Mouse (Mus musculus) layer of hippocampus, adult 18-20 months (tissue): ENCODE measurements around the gene Med16. TPM values are rescaled to one million over a fixed set of nuclear protein-coding genes. Genes with fewer than 3 reads are reported as not detected.

Experiments
- DNase-seq, 2 experiments: peaks; one replicate each; pipeline ENCODE4 v3.0.0; 2022; ENCODE audit warnings: low spot score in 2 of 2
- microRNA-seq, 2 experiments: library from miRNA; unstranded; fragments of <30 nt; microRNA quantifications; one replicate each; pipeline ENCODE4 v1.2.0; 2021
- total RNA-seq, 2 experiments: library from RNA; stranded (reverse); gene quantifications; 2 replicates each; pipeline ENCODE4 v1.2.3; 2021

Gene Med16
- total RNA-seq, 2 experiments from 2014 or later, result 53.8 to 55.2 TPM

- no peak for DNase-seq
Measured at GRCm38 (mm10) chr10:79846553-79846952, 62.2 kb downstream of the Med16 start.

Small RNAs within 50 kb of the gene (microRNA-seq; reads per million reads assigned to microRNA genes)
- gene Mir6910, result 0 reads per million in 2 experiments

Other genes with a start within 250 kb of the Med16 start
- not detected for gene Madcam1, start 244.4 kb downstream of the Med16 start, total RNA-seq
- gene Tpgs1, start 239.6 kb downstream of the Med16 start, total RNA-seq, result 10 to 100 TPM; 64.4 to 68.5 TPM
- 10 to 100 TPM; 65.4 to 74.2 TPM for gene Cdc34, start 226.7 kb downstream of the Med16 start, total RNA-seq
- 1 to 10 TPM; 3.3 to 3.6 TPM for gene Gzmm, start 219.9 kb downstream of the Med16 start, total RNA-seq
- 100 to 1,000 TPM; 554 to 566 TPM for gene Bsg, start 204.4 kb downstream of the Med16 start, total RNA-seq
- 100 to 1,000 TPM; 134 TPM for gene Hcn2, start 192.3 kb downstream of the Med16 start, total RNA-seq
- gene Polrmt, start 162.3 kb downstream of the Med16 start, total RNA-seq, result 10 to 100 TPM; 42.4 to 51.3 TPM
- 1 to 10 TPM; 1.5 to 2.2 TPM for gene Fgf22, start 153.8 kb downstream of the Med16 start, total RNA-seq
- 10 to 100 TPM; 84.9 to 87.3 TPM for gene Rnf126, start 142.0 kb downstream of the Med16 start, total RNA-seq
- 1 to 10 TPM; 1.8 to 2.5 TPM for gene Fstl3, start 131.7 kb downstream of the Med16 start, total RNA-seq
- gene Prss57, start 118.0 kb downstream of the Med16 start, total RNA-seq, result under 1 TPM; 0.61 to 0.89 TPM
- gene Palm, start 115.4 kb downstream of the Med16 start, total RNA-seq, result 100 to 1,000 TPM; 293 to 314 TPM
- gene Misp, start 87.9 kb downstream of the Med16 start, total RNA-seq, result 1 to 10 TPM in 1 of 2 experiments, under 1 TPM in 1; 0.54 to 1.3 TPM
- 10 to 100 TPM; 48.8 to 58.4 TPM for gene Ptbp1, start 54.5 kb downstream of the Med16 start, total RNA-seq
- 1 to 10 TPM in 1 of 2 experiments, under 1 TPM in 1; 0.94 to 2.0 TPM for gene Prtn3, start 34.4 kb downstream of the Med16 start, total RNA-seq
- 10 to 100 TPM; 30.6 to 34.4 TPM for gene Plppr3, start 34.3 kb downstream of the Med16 start, total RNA-seq
- not detected for gene Elane, start 22.7 kb downstream of the Med16 start, total RNA-seq
- not detected for gene Cfd, start 18.1 kb downstream of the Med16 start, total RNA-seq
- not detected for gene Gm26602, start 1.9 kb upstream of the Med16 start, total RNA-seq
- 1 to 10 TPM; 6.7 to 7.8 TPM for gene Kiss1r, start 8.0 kb upstream of the Med16 start, total RNA-seq
- 100 to 1,000 TPM; 366 to 401 TPM for gene R3hdm4, start 12.3 kb upstream of the Med16 start, total RNA-seq
- 1 to 10 TPM; 5.5 to 5.8 TPM for gene Arid3a, start 18.1 kb upstream of the Med16 start, total RNA-seq
- 10 to 100 TPM; 40.3 to 42.1 TPM for gene Wdr18, start 51.2 kb upstream of the Med16 start, total RNA-seq
- under 1 TPM in 1 of 2 experiments, not detected in 1; 0.15 TPM for gene Grin3b, start 61.8 kb upstream of the Med16 start, total RNA-seq
- gene Tmem259, start 75.4 kb upstream of the Med16 start, total RNA-seq, result 100 to 1,000 TPM; 118 to 123 TPM
- gene Cnn2, start 79.7 kb upstream of the Med16 start, total RNA-seq, result 1 to 10 TPM; 3.6 to 5.2 TPM
- gene Abca7, start 87.6 kb upstream of the Med16 start, total RNA-seq, result 10 to 100 TPM; 10.2 to 12.0 TPM
- 1 to 10 TPM; 4.1 to 4.2 TPM for gene Arhgap45, start 107.7 kb upstream of the Med16 start, total RNA-seq
- gene Polr2e, start 130.9 kb upstream of the Med16 start, total RNA-seq, result 10 to 100 TPM; 88.2 to 93.9 TPM
- gene Gpx4, start 138.2 kb upstream of the Med16 start, total RNA-seq, result 100 to 1,000 TPM; 509 to 545 TPM
- 10 to 100 TPM; 16.3 to 16.9 TPM for gene Sbno2, start 196.6 kb upstream of the Med16 start, total RNA-seq
- 100 to 1,000 TPM; 101 to 102 TPM for gene Stk11, start 206.9 kb upstream of the Med16 start, total RNA-seq
- gene Atp5d, start 229.7 kb upstream of the Med16 start, total RNA-seq, result 100 to 1,000 TPM; 354 to 359 TPM
- 100 to 1,000 TPM; 362 to 363 TPM for gene Cbarp, start 231.9 kb upstream of the Med16 start, total RNA-seq
- gene Midn, start 239.3 kb upstream of the Med16 start, total RNA-seq, result 10 to 100 TPM; 59.4 to 68.4 TPM